Mouse (Mus musculus) small intestine, adult 2 months (tissue): Measurements from ENCODE around the gene Tmem150c.

Source experiments
- CTCF ChIP-seq: fragments of 200-500 bp; IDR thresholded peaks from 2 replicates; pipeline ENCODE4 v1.5.1; 2012; ENCODE audit warnings: low read depth, mild to moderate bottlenecking, control low read depth, inconsistent platforms, low read length, moderate library complexity, mixed read lengths; ENCODE audit not compliant: insufficient replicate concordance, insufficient read length; ENCODE audit errors: extremely low read depth
- POLR2A ChIP-seq: fragments of 200-500 bp; IDR thresholded peaks from 2 replicates; pipeline ENCODE4 v1.6.1; 2012; ENCODE audit warnings: low read depth, mild to moderate bottlenecking, control low read depth, inconsistent platforms, low read length, moderate library complexity

DNA sequence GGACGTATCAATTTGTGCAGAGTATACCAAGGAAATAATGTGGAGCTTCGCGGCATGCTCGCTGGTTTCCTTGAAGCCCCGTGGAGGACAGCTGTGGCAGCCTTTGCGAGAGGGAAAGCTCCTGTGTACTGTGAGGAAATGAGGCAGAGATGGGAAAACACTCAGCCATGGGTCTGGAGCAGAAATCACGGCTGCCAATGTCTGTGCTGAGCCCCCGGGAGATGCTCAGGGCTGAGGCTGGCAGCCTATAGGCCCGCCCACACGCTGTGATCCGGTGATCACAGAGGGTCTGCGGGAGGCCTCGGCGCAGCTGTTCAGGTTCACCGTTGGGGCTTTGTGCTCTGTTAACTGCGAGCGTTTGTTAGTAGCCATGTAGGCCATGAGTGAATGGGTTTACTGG is 68.0 kb downstream of the Tmem150c start:
- TF ChIP-seq CTCF (no peak), POLR2A (no peak)
